Mouse (Mus musculus): ENCODE results near the gene Mtfp1.

DNA sequence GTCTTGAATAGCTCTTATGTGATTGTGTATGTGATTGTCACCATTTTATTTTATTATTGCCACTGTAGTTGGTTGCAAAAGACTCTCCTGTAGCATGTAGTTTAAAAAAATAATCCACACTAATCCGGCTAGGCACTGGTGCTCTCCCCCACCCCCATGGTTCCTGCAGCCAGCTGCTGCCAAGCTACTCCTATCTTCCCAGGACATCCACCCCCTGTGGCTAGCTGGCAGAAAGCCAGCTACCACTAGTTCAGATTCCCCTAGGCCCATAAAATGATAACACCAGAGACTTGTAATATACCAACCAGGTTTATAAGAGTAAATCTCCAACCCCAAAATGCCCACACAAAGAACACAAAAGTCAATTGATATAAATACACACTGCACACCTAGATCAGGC lies 9.0 kb downstream of the Mtfp1 start:
- no peak for TF ChIP-seq CTCF (conservative IDR thresholded peaks at IDR 0.05; ENCODE audit: insufficient read depth, insufficient read length, low read depth, low read length)
- TF ChIP-seq POLR2A (IDR thresholded peaks at IDR 0.05; ENCODE audit: low read depth, low read length): no peak
